Mouse (Mus musculus) spleen, postnatal 10 days (tissue): ENCODE results near the gene Hpcal1.
"Not testable (repeated sequence)": the region's sequence is repeated elsewhere in the genome, so short reads cannot be mapped to it uniquely, and the experiment has no call there.

Source experiments
- DNase-seq, 2 experiments: peaks; one replicate each; pipeline ENCODE4 v3.0.0; 2021 to 2022; ENCODE audit warnings: low spot score in 2 of 2

Hpcal1 gene

GRCm38 (mm10) chr12:17789486-17789885 lies 98.8 kb downstream of the Hpcal1 start:
- DNase-seq = no peak

- no peak for DNase-seq
Measured at GRCm38 (mm10) chr12:17791111-17791510, 100.5 kb downstream of the Hpcal1 start.

GRCm38 (mm10) chr12:17792756-17793155 lies 102.1 kb downstream of the Hpcal1 start:
- no peak for DNase-seq

- peak; percentile 34 to 79 for DNase-seq
Measured at GRCm38 (mm10) chr12:17795660-17796278, 105.1 kb downstream of the Hpcal1 start.

- not testable (repeated sequence) for DNase-seq
Measured at GRCm38 (mm10) chr12:17798261-17798660, 107.6 kb downstream of the Hpcal1 start.

- DNase-seq = peak; percentile 9 to 60
Measured at GRCm38 (mm10) chr12:17808542-17808941, 117.9 kb downstream of the Hpcal1 start.

GRCm38 (mm10) chr12:17835279-17835678 lies 144.6 kb downstream of the Hpcal1 start:
- not testable (repeated sequence) for DNase-seq
